In the genomic region with DNA sequence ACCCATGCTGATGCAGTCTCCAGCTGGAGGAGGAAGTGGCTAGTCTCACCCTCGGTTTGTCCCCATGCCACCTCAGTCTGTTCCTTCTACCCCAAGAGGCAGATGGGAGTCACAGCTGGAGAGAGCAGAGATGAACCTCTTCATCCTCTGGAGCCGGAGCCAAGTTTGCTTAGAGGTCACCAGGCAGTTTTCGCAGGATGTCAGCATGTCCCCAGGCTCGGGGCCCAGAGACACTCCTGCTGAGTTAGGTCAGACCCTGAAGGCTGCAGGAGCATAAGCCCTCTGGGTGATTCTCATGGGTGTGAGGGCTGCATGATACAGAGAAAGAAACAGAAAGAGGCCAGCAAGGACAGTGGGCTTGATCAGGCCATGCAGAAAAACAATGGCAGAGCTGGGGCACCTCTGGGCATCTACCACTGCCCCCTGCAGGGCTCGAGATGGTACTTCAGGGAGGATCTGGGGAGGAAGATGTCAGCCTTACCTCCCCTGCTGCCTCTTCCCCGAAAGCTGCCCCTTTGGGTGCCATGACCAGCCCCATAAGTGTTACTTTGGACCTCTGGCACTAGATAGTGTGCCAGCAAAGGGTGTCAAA, we compare ENCODE assay signal across 11 mouse cellular contexts. TPM values are rescaled to one million over a fixed set of nuclear protein-coding genes. Genes with fewer than 3 reads are reported as not detected.
DNase-seq lines count a peak whose midpoint lies in the region; TF ChIP-seq lines count a peak whose summit lies in the region.
"Had no signal": no experiment of that assay in that cellular context is flagged by ENCODE, and none has a peak within 500 bp of the region (broad histone marks: within the 10 kb centered on the region; RNA-seq: fewer than 3 reads in every experiment).

No protein-coding gene starts in this region.

- no peak for TF ChIP-seq POLR2A in embryonic fibroblast, embryonic 13.5 days (IDR thresholded peaks at IDR 0.05; ENCODE audit: low read depth, low read length)

- no peak overlapping the region for H3K4me3 ChIP-seq in left cerebral cortex, adult 2 months
- no peak overlapping the region for H3K4me3 ChIP-seq in embryonic fibroblast, embryonic 13.5 days (ENCODE audit: insufficient read depth, low read length)
- H3K4me3 ChIP-seq: kidney, embryonic 15.5 days; liver, embryonic 15.5 days; neural tube, embryonic 12.5 days had no signal

- no peak overlapping the region for H3K27ac ChIP-seq in left cerebral cortex, adult 2 months
- H3K27ac ChIP-seq in embryonic fibroblast, embryonic 13.5 days (ENCODE audit: insufficient read depth, low read length): no peak overlapping the region
- H3K27ac ChIP-seq: kidney, embryonic 15.5 days; liver, embryonic 15.5 days; neural tube, embryonic 12.5 days had no signal

- intact Hi-C loops in left cerebral cortex, adult 2 months (cut with DNase I): no loop called here

- peaks cover 8% of the 10 kb centered on the region; the same call in 1 of the 2 replicates for H3K4me1 ChIP-seq in embryonic fibroblast, embryonic 13.5 days (ENCODE audit: control insufficient read depth, insufficient read depth, low read length)

- peak; percentile 62 for TF ChIP-seq CTCF in left cerebral cortex, adult 2 months (IDR thresholded peaks at IDR 0.05)
- peak; percentile 11; the same call in 1 of the 2 replicates for TF ChIP-seq CTCF in embryonic fibroblast, embryonic 13.5 days (IDR thresholded peaks at IDR 0.05; ENCODE audit: borderline replicate concordance, insufficient read depth, low read length)

- DNase-seq in cerebellum, adult 11-12 months: peak; percentile 47
- DNase-seq in cerebellum, adult 8-10 months: no peak
- DNase-seq in left cerebral cortex, adult 2 months (ENCODE audit: extremely low spot score in 1 of 2, low spot score in 2 of 2): no peak
- no peak for DNase-seq in left cerebral cortex, adult 18-20 months (ENCODE audit: low spot score in 2 of 2)
- DNase-seq in ES-CJ7 (ENCODE audit: low read depth, low spot score): peak; percentile 42
- DNase-seq in gastrocnemius, adult 8-10 months (ENCODE audit: low spot score in 2 of 2): no peak
- no peak for DNase-seq in heart, postnatal 4 days

RNA-seq across cellular contexts. Expression of a gene that starts 5.1 kb away (rescaled TPM):
- total RNA-seq in left cerebral cortex, adult 2 months (2021): 10 to 100 TPM; 19.8 to 26.5 TPM
- 10 to 100 TPM; 23.4 to 32.6 TPM for total RNA-seq in left cerebral cortex, adult 18-20 months (2021)
- 1.1 and 1.6 TPM in 2 replicates for polyA plus RNA-seq in embryonic fibroblast, embryonic 13.5 days (2011; ENCODE audit: insufficient read length, low read depth, missing spikeins)
- under 1 TPM; 0.13 to 0.45 (median 0.30) TPM for total RNA-seq in gastrocnemius, adult 8-10 months (2022)
- total RNA-seq in heart, postnatal 4 days (2021): 1 to 10 TPM; 1.0 to 1.1 TPM

Comparison
In these comparisons a context has a peak if more than half of its experiments do, and no peak if none do; other contexts are left out.
1. DNase-seq: peak in cerebellum, adult 11-12 months (single experiment) and ES-CJ7 (single experiment); none in cerebellum, adult 8-10 months (single experiment), left cerebral cortex, adult 2 months (0 of 2), left cerebral cortex, adult 18-20 months (0 of 2), gastrocnemius, adult 8-10 months (0 of 2) and heart, postnatal 4 days (single experiment).
2. RNA of a gene that starts 5.1 kb away (total RNA-seq): 23.4 to 32.6 TPM in left cerebral cortex, adult 18-20 months and 19.8 to 26.5 TPM in left cerebral cortex, adult 2 months; 1.0 to 1.1 TPM in heart, postnatal 4 days and 0.13 to 0.45 TPM in gastrocnemius, adult 8-10 months; every median in the first group is over 4 times any median in the second.